Mouse (Mus musculus) neural tube, embryonic 11.5 days (tissue): Measurements from ENCODE around the gene Kcnn1. TPM values are rescaled to one million over a fixed set of nuclear protein-coding genes. Genes with fewer than 3 reads are reported as not detected.

ENCODE experiments used
- ATAC-seq: fragments of 200-750 bp; cut with Nextera tagmentation; 2 replicates; pipeline ENCODE4 v1.8.0; 2017; ENCODE audit warnings: moderate number of reproducible peaks, mild to moderate bottlenecking, moderate TSS enrichment, moderate library complexity; ENCODE audit not compliant: insufficient read depth, low FRiP score, low TSS enrichment
- DNase-seq: peaks from one replicate; pipeline ENCODE4 v3.0.0-alpha.2; 2015; ENCODE audit warnings: low spot score
- H3K27ac ChIP-seq: fragments of 300-500 bp; sonication (generic); 2 replicates; pipeline ENCODE4 v1.5.1; 2014; ENCODE audit warnings: low read depth, mild to moderate bottlenecking, low read length
- H3K27me3 ChIP-seq: fragments of 300-500 bp; sonication (generic); 2 replicates; pipeline ENCODE4 v1.6.1; 2014; ENCODE audit warnings: mild to moderate bottlenecking, low read length, mixed read lengths; ENCODE audit not compliant: control insufficient read depth, insufficient read depth
- H3K36me3 ChIP-seq: fragments of 300-500 bp; sonication (generic); 2 replicates; pipeline ENCODE4 v1.6.1; 2014; ENCODE audit warnings: mild to moderate bottlenecking, low read length, moderate library complexity, mixed read lengths; ENCODE audit not compliant: control insufficient read depth, insufficient read depth
- H3K4me1 ChIP-seq: fragments of 300-500 bp; sonication (generic); 2 replicates; pipeline ENCODE4 v1.6.1; 2014; ENCODE audit warnings: low read length, mixed read lengths; ENCODE audit not compliant: control insufficient read depth, insufficient read depth
- H3K4me2 ChIP-seq: fragments of 300-500 bp; sonication (generic); 2 replicates; pipeline ENCODE4 v1.6.1; 2014; ENCODE audit warnings: low read depth, mild to moderate bottlenecking, moderate library complexity
- H3K4me3 ChIP-seq: fragments of 300-500 bp; sonication (generic); 2 replicates; pipeline ENCODE4 v1.5.1; 2014; ENCODE audit warnings: low read depth, low read length
- H3K9ac ChIP-seq: fragments of 300-500 bp; sonication (generic); 2 replicates; pipeline ENCODE4 v1.6.1; 2014; ENCODE audit warnings: mild to moderate bottlenecking, low read length
- H3K9me3 ChIP-seq: fragments of 300-500 bp; sonication (generic); 2 replicates; pipeline ENCODE4 v1.6.1; 2016; ENCODE audit warnings: low read length; ENCODE audit not compliant: control insufficient read depth
- WGBS: fragments of 180-500 bp; shearing (Covaris S2); extraction: QIAGEN DNeasy Blood & Tissue Kit; methylation state at CpG from one replicate; pipeline ENCODE4 v1.1.7; 2014; 5-methylcytosine and 5-hydroxymethylcytosine counted together
- polyA plus RNA-seq: library from polyadenylated mRNA; unstranded; fragments of >200 nt; fragmentation: Nextera tagmentation; extraction: Ambion mirVana; gene quantifications from 2 replicates; pipeline ENCODE4 v1.2.1, GENCODE M21; 2014

The Kcnn1 gene
- polyA plus RNA-seq, 1 experiment from 2014 or later = 14.1 TPM

DNA sequence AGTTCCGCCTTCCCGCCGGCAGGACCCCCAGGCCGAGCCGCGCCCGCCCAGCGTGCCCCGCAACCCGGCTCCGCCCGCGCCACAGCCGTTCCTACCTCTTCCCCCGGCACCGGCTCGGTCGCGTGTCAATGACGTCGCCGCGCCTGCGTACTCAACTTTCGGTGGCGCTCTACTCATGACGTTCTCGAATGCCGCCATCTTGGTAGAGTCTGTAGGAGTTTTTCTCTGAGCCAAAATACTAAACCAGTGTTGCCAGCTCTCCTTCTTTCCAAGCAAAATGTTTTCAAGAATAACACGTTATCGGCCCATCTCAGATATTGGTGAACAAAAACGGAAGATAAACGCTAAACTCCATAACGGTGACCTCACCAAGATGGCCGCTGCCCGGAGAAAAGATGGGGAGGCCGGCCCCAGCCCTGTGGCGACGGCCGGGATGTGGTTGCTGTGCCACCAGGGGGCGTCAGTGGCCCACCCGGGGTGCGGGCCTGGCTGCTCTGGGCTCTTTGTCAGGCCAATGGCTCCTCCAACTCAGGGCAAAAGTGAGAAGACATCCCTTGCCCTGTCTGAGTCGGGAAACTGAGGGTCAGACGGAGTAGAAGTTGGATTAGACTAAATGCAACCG, 10.4 kb upstream of the Kcnn1 start, which contains the start of gene Ccdc124:
Gene Ccdc124 (minus strand): TSS at position 572 of the 622 bp plus-strand sequence.
- Histone ChIP-seq H3K4me2 (peak within 1 kb of the TSS; percentile 89), H3K27ac (peak within 1 kb of the TSS; percentile 62), H3K4me1 (peaks cover 12% of the 10 kb centered on the region; the same call in 1 of the 2 replicates), H3K9ac (peak within 1 kb of the TSS; percentile 84), H3K36me3 (no peaks in the 10 kb centered on the region), H3K4me3 (peak within 1 kb of the TSS; percentile 85), H3K27me3 (no peaks in the 10 kb centered on the region), H3K9me3 (no peaks in the 10 kb centered on the region)
- 1% methylated on average over 36 of the region's 46 CpGs for WGBS
- DNase-seq (peak; percentile 94), ATAC-seq (peak; percentile 91)

DNA sequence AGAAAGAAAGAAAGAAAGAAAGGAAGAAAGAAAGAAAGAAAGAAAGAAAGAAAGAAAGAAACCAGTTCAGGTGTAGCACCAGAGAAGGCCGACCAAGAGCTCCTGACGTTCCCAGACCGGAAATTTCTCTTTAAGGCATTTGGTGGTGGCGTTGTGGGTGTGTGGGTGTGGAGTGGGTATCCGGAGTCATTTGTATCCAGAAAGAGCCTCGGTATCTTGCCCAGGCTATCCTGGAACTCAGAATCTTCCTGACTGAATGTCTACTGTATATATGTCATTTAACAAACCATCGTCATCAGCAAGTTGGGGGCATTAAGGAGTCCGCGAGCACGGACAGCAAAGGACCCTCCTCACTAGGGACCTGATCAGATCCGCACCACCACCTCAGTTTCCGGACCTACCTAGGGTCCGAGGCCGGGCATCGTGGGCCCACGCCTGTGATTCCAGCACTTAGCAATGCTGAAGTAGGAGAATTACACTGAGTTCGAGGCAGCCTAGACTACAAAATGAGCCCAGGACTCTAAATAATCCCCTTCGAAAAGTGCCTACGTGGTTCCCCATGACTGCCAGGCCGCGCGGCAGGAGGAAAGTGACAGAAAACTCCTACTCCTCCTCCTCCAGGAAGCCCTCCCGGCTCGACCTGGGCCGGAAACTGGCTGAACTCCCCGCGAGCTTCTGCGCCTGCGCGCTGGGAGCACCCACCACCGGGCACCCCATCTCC, 9.7 kb upstream of the Kcnn1 start:
- Histone ChIP-seq H3K36me3 (peaks cover 3% of the 10 kb centered on the region; the same call in 1 of the 2 replicates), H3K9ac (peak overlapping the region; percentile 84), H3K4me1 (peaks cover 16% of the 10 kb centered on the region; the same call in 1 of the 2 replicates), H3K4me3 (peak overlapping the region; percentile 85), H3K4me2 (peak overlapping the region; percentile 89), H3K9me3 (no peaks in the 10 kb centered on the region), H3K27me3 (no peaks in the 10 kb centered on the region), H3K27ac (peak overlapping the region; percentile 62)
- no peak for ATAC-seq
- 7% methylated on average over 31 of the region's 31 CpGs for WGBS
- no peak for DNase-seq

DNA sequence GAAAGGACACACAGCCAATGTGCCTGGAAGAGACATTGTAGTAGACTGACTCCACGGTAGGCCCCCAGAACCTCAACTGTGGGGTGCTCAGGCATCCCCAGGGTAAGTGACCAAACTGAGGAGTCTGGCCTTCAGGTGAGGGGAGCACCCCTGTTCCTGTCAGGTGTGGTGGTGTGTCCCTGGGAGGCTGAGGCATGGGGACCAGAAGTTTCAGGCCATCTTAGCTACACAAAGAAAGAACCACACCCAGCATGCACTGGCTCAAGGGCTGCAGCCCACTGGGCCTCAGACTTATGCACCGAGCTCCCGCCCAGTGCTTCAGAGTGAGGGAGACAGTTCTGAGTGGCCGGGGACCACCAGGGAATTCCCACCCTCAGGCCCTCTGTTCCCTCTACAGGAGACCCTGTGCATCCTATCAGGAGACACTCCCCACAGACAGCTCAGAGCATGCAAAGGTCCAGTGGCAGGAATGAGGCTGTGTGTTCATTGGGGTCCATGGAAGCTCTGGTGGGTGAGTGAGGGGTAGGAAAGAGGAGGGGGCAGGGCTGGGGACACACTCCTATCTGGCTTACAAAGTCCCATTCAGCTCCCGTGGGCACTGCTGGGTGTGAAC, 8.2 kb upstream of the Kcnn1 start:
- WGBS = 95% methylated on average over 5 of the region's 5 CpGs
- H3K4me3 ChIP-seq = no peak overlapping the region
- H3K4me1 ChIP-seq = peaks cover 18% of the 10 kb centered on the region
- no peak overlapping the region for H3K9ac ChIP-seq
- H3K27ac ChIP-seq = no peak overlapping the region
- DNase-seq = no peak
- no peaks in the 10 kb centered on the region for H3K27me3 ChIP-seq
- peaks cover 5% of the 10 kb centered on the region; the same call in 1 of the 2 replicates for H3K36me3 ChIP-seq
- no peak overlapping the region for H3K4me2 ChIP-seq
- no peaks in the 10 kb centered on the region for H3K9me3 ChIP-seq
- ATAC-seq = no peak

DNA sequence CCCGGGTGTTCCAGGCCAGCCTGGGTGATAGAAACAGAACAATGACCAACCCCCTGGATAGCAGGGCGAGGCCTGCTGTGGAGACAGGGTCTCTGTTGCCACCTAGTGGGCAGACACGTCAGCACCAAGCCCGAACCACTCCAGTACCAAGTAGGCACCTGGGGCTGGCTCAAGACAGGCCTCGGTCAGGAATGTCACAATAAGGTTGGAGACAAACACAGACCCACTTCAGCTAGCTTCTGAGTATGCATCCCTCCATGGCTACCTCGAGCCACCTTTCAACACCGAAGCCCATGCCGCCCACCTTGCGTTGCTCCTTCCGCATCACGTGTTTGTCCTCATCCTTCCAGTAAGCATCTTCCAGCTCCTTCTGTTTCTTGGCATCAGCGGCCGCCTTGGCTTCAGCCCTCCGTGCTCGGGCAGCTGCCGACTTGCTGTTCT, 6.6 kb upstream of the Kcnn1 start:
- peak overlapping the region; percentile 55 for H3K27ac ChIP-seq

DNA sequence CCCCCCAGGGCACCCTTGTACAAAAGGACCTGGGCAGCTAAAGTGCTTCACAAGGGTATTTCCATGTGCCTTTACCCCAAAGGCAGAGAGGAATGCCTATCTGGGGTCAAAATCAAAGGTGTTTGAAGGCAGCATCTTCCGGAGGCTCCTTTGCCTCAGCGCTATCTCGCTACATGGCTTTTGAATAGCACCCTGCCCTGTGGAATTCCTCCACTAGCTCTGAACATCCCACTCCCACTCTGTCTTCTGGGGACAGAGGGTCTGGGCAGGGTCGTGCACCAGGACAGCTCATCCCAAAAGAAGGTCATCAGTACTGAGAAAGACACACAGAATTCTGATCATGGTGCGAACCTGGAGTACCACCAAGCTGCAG, 6.1 kb upstream of the Kcnn1 start:
- Histone ChIP-seq H3K9me3 (no peaks in the 10 kb centered on the region), H3K4me2 (peak overlapping the region; percentile 25), H3K36me3 (peaks cover 5% of the 10 kb centered on the region; the same call in 1 of the 2 replicates), H3K4me3 (no peak overlapping the region), H3K4me1 (peaks cover 28% of the 10 kb centered on the region), H3K27ac (peak overlapping the region; percentile 55), H3K9ac (no peak overlapping the region), H3K27me3 (no peaks in the 10 kb centered on the region)
- no peak for DNase-seq
- WGBS = 44% methylated on average over 5 of the region's 5 CpGs
- ATAC-seq = no peak

More for the DNA sequence above, 6.6 kb upstream of the Kcnn1 start:
- Histone ChIP-seq H3K36me3 (peaks cover 5% of the 10 kb centered on the region; the same call in 1 of the 2 replicates), H3K9me3 (no peaks in the 10 kb centered on the region), H3K4me3 (no peak overlapping the region), H3K27me3 (no peaks in the 10 kb centered on the region), H3K4me1 (peaks cover 24% of the 10 kb centered on the region), H3K9ac (no peak overlapping the region), H3K4me2 (no peak overlapping the region)
- DNase-seq (peak; percentile 80), ATAC-seq (no peak)
- 50% methylated on average over 16 of the region's 16 CpGs for WGBS

DNA sequence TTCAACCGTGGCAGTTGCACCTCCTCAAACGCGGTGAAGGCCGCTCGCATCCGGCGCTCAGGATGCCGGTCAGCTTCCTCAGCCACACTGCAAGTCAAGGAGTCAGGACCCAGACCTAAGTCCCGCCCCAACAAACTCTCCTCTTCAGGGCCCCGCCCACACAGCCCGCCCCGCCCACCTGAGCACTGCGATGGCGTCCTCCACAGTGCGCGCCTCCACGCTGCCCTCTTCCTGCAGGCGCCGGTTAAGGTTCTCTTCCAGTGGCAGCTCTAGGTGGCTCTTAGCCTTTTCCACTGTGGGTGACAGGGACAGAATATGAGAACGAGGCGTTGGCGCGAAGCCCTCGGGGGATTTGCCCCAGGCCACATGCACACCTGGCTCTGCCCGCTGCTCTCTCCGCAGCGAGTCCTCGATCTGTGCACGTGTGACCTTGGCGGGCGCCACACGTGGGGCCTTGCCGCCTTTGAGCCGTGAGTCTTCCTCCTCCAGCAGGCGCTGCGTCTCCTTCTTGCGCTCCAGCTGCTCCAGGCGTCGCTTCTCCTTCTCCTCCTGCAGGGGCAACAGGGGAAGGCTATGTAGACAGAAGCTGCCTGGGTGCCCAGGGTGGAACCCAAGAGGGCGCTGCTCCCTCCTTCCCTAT, 5.6 kb upstream of the Kcnn1 start:
- Histone ChIP-seq H3K4me3 (no peak overlapping the region), H3K36me3 (peaks cover 5% of the 10 kb centered on the region; the same call in 1 of the 2 replicates), H3K27me3 (no peaks in the 10 kb centered on the region), H3K9me3 (no peaks in the 10 kb centered on the region), H3K9ac (peak overlapping the region; percentile 30; the same call in 1 of the 2 replicates), H3K4me2 (peak overlapping the region; percentile 25), H3K27ac (peak overlapping the region; percentile 55; the same call in 1 of the 2 replicates), H3K4me1 (peaks cover 30% of the 10 kb centered on the region)
- peak; percentile 58 for DNase-seq
- WGBS = 14% methylated on average over 38 of the region's 40 CpGs
- no peak for ATAC-seq

DNA sequence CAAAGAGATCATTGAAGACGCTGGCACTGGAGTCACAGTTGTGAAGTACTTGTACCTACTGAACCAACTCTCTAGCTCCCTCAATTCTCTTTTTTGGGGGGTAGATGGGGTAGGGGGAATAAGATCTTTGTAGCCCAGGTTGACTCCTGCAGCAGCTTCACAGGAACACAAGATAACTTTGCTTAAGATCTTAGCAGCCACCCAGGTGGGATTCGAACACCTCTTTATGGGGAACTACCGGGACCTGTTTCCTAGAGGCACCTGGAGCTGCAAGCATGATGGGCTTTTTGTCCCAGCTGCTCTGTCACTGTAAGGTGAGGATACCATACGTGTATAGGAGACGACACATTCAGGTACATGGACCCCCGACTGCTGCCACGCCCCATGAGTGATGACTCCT, 3.5 kb upstream of the Kcnn1 start:
- Histone ChIP-seq H3K4me3 (no peak overlapping the region), H3K36me3 (peaks cover 5% of the 10 kb centered on the region; the same call in 1 of the 2 replicates), H3K9me3 (no peaks in the 10 kb centered on the region), H3K27ac (no peak overlapping the region; the same call in 1 of the 2 replicates), H3K4me2 (no peak overlapping the region), H3K9ac (no peak overlapping the region), H3K27me3 (peaks cover 13% of the 10 kb centered on the region), H3K4me1 (peaks cover 40% of the 10 kb centered on the region)
- no peak for DNase-seq
- 83% methylated on average over 7 of the region's 7 CpGs for WGBS
- ATAC-seq = no peak

DNA sequence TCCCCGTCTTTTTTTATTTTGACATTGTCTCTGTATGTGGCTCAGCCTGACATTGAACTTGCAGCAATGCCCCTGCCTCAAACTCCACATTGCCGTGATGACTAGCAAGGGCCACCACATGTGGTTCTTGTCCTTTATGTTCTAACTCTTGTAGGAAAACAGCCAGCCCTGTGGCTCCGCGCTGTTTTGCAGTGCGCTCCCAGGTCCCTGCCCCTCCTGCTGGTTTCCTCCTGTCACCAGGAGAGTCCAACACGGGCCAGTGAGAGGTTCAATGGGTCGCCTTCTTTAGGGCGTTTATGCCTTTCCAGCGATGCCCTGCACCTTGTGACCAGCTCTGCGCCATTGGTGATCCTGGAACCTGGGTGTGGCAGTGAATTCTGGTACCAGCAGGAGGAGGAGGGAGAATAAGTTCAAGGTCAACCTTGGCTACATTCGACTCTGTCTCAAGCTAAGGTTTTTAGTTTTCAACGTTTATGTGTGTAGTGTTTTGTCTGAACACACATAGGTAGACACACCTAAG, 3.0 kb upstream of the Kcnn1 start:
- H3K36me3 ChIP-seq = peaks cover 5% of the 10 kb centered on the region; the same call in 1 of the 2 replicates
- WGBS = 8% methylated on average over 12 of the region's 12 CpGs
- H3K9me3 ChIP-seq = no peaks in the 10 kb centered on the region
- peak overlapping the region; percentile 87 for H3K27ac ChIP-seq
- H3K27me3 ChIP-seq = peaks cover 17% of the 10 kb centered on the region
- H3K9ac ChIP-seq = peak overlapping the region; percentile 58
- ATAC-seq = peak; percentile 5
- H3K4me1 ChIP-seq = peaks cover 40% of the 10 kb centered on the region
- peak overlapping the region; percentile 96 for H3K4me2 ChIP-seq
- DNase-seq = no peak
- peak overlapping the region; percentile 56 for H3K4me3 ChIP-seq
